Mouse (Mus musculus) erythroblast, embryonic 14.5 days (primary cell): Measurements from ENCODE around the gene Shank2.

Source experiments
- GATA1 ChIP-seq: IDR thresholded peaks from 2 replicates; pipeline ENCODE4 v1.6.1; 2012; ENCODE audit warnings: low read length, inconsistent platforms, mixed read lengths
- TAL1 ChIP-seq: IDR thresholded peaks from 3 replicates; pipeline ENCODE4 v1.6.1; 2012; ENCODE audit warnings: low read length, inconsistent platforms, mixed read lengths

DNA sequence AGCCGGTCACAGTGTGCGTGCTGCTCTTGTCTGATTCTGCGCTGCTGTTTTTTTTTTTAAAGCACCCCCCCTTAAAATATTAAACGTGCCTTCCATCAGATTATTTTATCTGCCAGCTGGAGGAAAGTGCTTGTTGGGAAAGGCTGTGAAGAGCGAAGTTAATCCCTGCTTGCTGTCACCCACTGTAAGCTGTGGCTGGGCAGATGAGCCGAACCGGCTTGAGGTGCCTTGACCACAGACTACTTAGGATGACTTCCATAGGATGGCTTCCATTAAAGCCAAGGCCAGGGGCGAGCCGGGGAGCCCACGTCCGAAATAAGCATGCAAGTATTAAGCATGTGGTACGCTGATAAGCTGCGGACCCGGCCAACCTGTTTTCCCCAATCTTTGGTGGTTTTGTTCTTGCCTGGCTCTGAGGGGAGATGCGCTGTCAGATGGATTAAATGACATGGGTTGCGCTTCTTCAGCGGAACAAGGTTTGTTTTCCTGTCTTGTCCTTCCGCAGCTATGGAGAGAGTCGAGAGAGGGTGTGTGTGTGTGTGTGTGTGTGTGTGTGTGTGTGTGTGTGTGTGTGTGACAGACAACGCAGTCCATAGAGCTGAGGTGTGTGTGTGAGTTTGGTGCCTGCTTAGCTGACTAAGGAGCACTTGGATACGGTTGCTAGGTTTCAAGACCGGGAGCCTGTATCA, 131.1 kb downstream of the Shank2 start:
- TF ChIP-seq GATA1 (no peak), TAL1 (no peak)
